Mouse (Mus musculus) lung, adult 2 months (tissue): ENCODE measurements around the gene Gpatch4. TPM values are rescaled to one million over a fixed set of nuclear protein-coding genes. Genes with fewer than 3 reads are reported as not detected.

Experiments used
- DNase-seq: peaks from one replicate; pipeline ENCODE4 v3.0.0; 2022
- H3K4me1 ChIP-seq: fragments of 200-500 bp; 2 replicates; pipeline ENCODE4 v1.6.1; 2011; ENCODE audit warnings: low read length; ENCODE audit not compliant: control insufficient read depth, insufficient read depth
- H3K4me3 ChIP-seq: fragments of 200-500 bp; replicated peaks from 2 replicates; pipeline ENCODE3; 2011; ENCODE audit warnings: low read depth, mild to moderate bottlenecking, control low read depth, low read length; ENCODE audit errors: extremely low read depth
- CTCF ChIP-seq: fragments of 200-500 bp; IDR thresholded peaks from 2 replicates; pipeline ENCODE4 v1.5.1; 2011; ENCODE audit warnings: mild to moderate bottlenecking, low read length, control low read depth; ENCODE audit not compliant: insufficient read depth
- POLR2A ChIP-seq: fragments of 200-500 bp; IDR thresholded peaks from 2 replicates; pipeline ENCODE4 v1.6.1; 2011; ENCODE audit warnings: low read depth, mild to moderate bottlenecking, control low read depth, low read length, borderline replicate concordance; ENCODE audit errors: extremely low read depth
- WGBS: fragments of 180-500 bp; shearing (Covaris S2); methylation state at CpG from one replicate; pipeline ENCODE4 v1.1.7; 2018; 5-methylcytosine and 5-hydroxymethylcytosine counted together
- polyA plus RNA-seq: library from polyadenylated mRNA; depleted of rRNA; stranded (reverse); fragments of >200 nt; gene quantifications from 2 replicates; pipeline ENCODE4 v1.2.3, GENCODE M21; 2012; rRNA removed

Gpatch4 gene
- polyA plus RNA-seq, 1 experiment = 7.2 TPM

GRCm38 (mm10) chr3:88090106-88090505 is 47.2 kb downstream of the Gpatch4 start:
- TF ChIP-seq POLR2A = no peak
- 94% methylated on average over 7 of the region's 7 CpGs for WGBS
- H3K4me1 ChIP-seq = no peaks in the 10 kb centered on the region
- DNase-seq = no peak
- no peak overlapping the region for H3K4me3 ChIP-seq

- no peak for TF ChIP-seq POLR2A
- no peak for TF ChIP-seq CTCF
- no peak for DNase-seq
- 93% methylated on average over 6 of the region's 6 CpGs for WGBS
Measured at GRCm38 (mm10) chr3:88090616-88091015, 47.7 kb downstream of the Gpatch4 start.

GRCm38 (mm10) chr3:88094126-88094525 is 51.2 kb downstream of the Gpatch4 start:
- no peak overlapping the region for H3K4me3 ChIP-seq
- TF ChIP-seq POLR2A (no peak), CTCF (no peak)
- DNase-seq = no peak
- no peaks in the 10 kb centered on the region for H3K4me1 ChIP-seq
- WGBS = 92% methylated on average over 5 of the region's 5 CpGs

More at GRCm38 (mm10) chr3:88090616-88091015, 47.7 kb downstream of the Gpatch4 start:
- H3K4me3 ChIP-seq = no peak overlapping the region
- no peaks in the 10 kb centered on the region for H3K4me1 ChIP-seq

GRCm38 (mm10) chr3:88097666-88098065 is 54.8 kb downstream of the Gpatch4 start:
- TF ChIP-seq POLR2A (no peak), CTCF (no peak)
- no peak for DNase-seq
- Histone ChIP-seq H3K4me1 (no peaks in the 10 kb centered on the region), H3K4me3 (no peak overlapping the region)
- WGBS = 76% methylated on average over 6 of the region's 6 CpGs

GRCm38 (mm10) chr3:88100251-88100650 is 57.3 kb downstream of the Gpatch4 start:
- H3K4me1 ChIP-seq = no peaks in the 10 kb centered on the region
- WGBS = 50% methylated on average over 3 of the region's 3 CpGs
- TF ChIP-seq POLR2A (no peak), CTCF (no peak)
- no peak for DNase-seq
- no peak overlapping the region for H3K4me3 ChIP-seq

DNA sequence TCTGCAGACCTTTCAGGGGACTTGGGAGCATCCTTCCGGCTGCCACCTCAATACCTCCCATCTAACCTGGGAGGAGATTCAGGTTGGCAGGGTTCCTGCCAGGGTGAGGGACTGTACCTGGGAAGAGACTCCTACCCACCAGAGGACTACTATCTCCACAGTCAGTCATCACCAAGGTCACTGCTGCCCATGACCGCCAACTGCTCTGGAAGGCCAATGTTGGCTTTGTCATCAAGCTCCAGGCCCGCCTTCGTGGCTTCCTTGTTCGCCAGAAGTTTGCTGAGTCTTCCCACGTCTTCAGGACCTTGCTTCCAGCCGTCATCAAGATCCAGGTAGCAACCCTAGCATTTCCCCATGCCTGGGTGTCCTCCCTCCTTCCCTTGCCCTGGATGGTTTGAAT is 58.8 kb downstream of the Gpatch4 start:
- Histone ChIP-seq H3K4me1 (no peaks in the 10 kb centered on the region), H3K4me3 (no peak overlapping the region)
- DNase-seq = no peak
- TF ChIP-seq CTCF (no peak), POLR2A (no peak)
- 87% methylated on average over 7 of the region's 7 CpGs for WGBS

DNA sequence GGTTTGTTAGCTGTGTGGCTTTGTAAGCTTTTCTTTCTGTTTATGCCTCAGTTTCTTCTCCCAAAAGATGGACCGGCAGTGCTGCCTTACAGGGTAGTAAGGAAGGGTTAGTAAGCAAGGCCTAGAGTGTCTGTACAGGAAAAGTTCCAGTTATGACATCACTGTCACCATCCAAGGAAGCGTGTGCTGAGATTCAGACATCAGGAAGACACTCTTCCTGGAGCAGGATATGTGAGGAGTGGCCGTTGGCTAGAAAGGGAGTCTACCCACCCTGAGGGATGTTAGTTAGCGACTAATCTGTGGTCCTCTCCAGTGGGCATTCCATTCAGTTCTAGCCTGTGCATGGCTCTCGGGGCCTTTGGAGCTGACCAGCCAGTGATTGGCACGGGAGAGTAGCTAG is 59.3 kb downstream of the Gpatch4 start:
- Histone ChIP-seq H3K4me3 (no peak overlapping the region), H3K4me1 (no peaks in the 10 kb centered on the region)
- no peak for DNase-seq
- TF ChIP-seq CTCF (no peak), POLR2A (no peak)
- WGBS = 59% methylated on average over 6 of the region's 6 CpGs

DNA sequence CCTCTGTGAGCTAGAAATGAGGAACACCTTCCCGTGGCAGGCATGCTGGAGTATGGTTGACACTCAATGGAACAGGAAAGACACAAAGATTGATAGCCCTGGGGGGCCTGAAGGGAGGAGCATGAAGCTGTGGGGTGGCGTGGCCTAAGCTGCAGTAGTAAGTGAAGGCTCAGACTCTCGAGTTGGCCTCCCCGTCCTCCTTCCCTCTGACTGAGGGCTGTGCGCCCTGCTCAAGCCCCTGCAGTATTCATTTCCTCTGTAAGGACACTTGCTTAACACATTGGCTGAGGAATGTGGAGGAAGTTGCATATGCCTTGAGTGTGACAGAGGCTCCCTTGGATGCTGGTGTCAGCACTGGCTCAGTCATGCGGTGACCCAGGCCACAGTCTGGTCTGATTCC is 59.7 kb downstream of the Gpatch4 start:
- DNase-seq = no peak
- Histone ChIP-seq H3K4me3 (no peak overlapping the region), H3K4me1 (no peaks in the 10 kb centered on the region)
- TF ChIP-seq CTCF (no peak), POLR2A (no peak)
- 61% methylated on average over 6 of the region's 6 CpGs for WGBS

Other genes starting within 250 kb of the Gpatch4 start
- 0.56 and 0.87 TPM in 2 replicates for gene Ntrk1, start 247.9 kb upstream of the Gpatch4 start, polyA plus RNA-seq
- gene Insrr, start 246.2 kb upstream of the Gpatch4 start, polyA plus RNA-seq = 0.19 and 0.66 TPM in 2 replicates
- 87.2 and 112 TPM in 2 replicates for gene Pear1, start 218.8 kb upstream of the Gpatch4 start, polyA plus RNA-seq
- 2.6 and 2.8 TPM in 2 replicates for gene Sh2d2a, start 196.4 kb upstream of the Gpatch4 start, polyA plus RNA-seq
- gene Prcc, start 157.5 kb upstream of the Gpatch4 start, polyA plus RNA-seq = 26.2 and 30.7 TPM in 2 replicates
- gene Hdgf, start 136.8 kb upstream of the Gpatch4 start, polyA plus RNA-seq = 51.6 and 82.6 TPM in 2 replicates
- gene Mrpl24, start 123.6 kb upstream of the Gpatch4 start, polyA plus RNA-seq = 26.7 and 45.8 TPM in 2 replicates
- 10.7 and 12.8 TPM in 2 replicates for gene Isg20l2, start 112.8 kb upstream of the Gpatch4 start, polyA plus RNA-seq
- 28.3 and 29.7 TPM in 2 replicates for gene Rrnad1, start 112.4 kb upstream of the Gpatch4 start, polyA plus RNA-seq
- 15.1 TPM in 1 of 2 replicates, not detected in the other for gene Crabp2, start 94.4 kb upstream of the Gpatch4 start, polyA plus RNA-seq
- gene Nes, start 72.0 kb upstream of the Gpatch4 start, polyA plus RNA-seq = 26.4 and 31.4 TPM in 2 replicates
- gene Bcan, start 42.9 kb upstream of the Gpatch4 start, polyA plus RNA-seq = 7.2 and 8.3 TPM in 2 replicates
- 0.06 and 0.37 TPM in 2 replicates for gene Hapln2, start 15.5 kb upstream of the Gpatch4 start, polyA plus RNA-seq
- 90.5 and 117 TPM in 2 replicates for gene Naxe, start 15.4 kb downstream of the Gpatch4 start, polyA plus RNA-seq
- not detected in 2 replicates for gene Ttc24, start 35.2 kb downstream of the Gpatch4 start, polyA plus RNA-seq
- 1.8 and 2.5 TPM in 2 replicates for gene Iqgap3, start 38.9 kb downstream of the Gpatch4 start, polyA plus RNA-seq
- 87.0 and 94.3 TPM in 2 replicates for gene Mef2d, start 99.3 kb downstream of the Gpatch4 start, polyA plus RNA-seq
- gene Rhbg, start 211.6 kb downstream of the Gpatch4 start, polyA plus RNA-seq = 8.2 and 14.5 TPM in 2 replicates
- gene Gm38392, start 244.1 kb downstream of the Gpatch4 start, polyA plus RNA-seq = 0.40 and 0.49 TPM in 2 replicates